Mouse (Mus musculus) intestine, postnatal 0 days (tissue): ENCODE results near the gene Gm44805. TPM values are rescaled to one million over a fixed set of nuclear protein-coding genes. Genes with fewer than 3 reads are reported as not detected.

Experiments
- ATAC-seq: fragments of 200-750 bp; cut with Nextera tagmentation; 2 replicates; pipeline ENCODE4 v1.8.0; 2017; ENCODE audit warnings: mild to moderate bottlenecking, moderate TSS enrichment, moderate library complexity
- H3K27ac ChIP-seq: fragments of 300-500 bp; sonication (generic); 2 replicates; pipeline ENCODE4 v1.5.1; 2014; ENCODE audit warnings: mild to moderate bottlenecking, low read depth, low read length, moderate library complexity
- H3K27me3 ChIP-seq: fragments of 300-500 bp; sonication (generic); replicated peaks from 2 replicates; pipeline ENCODE4 v1.6.1; 2014; ENCODE audit warnings: low read length, mixed read lengths; ENCODE audit not compliant: control insufficient read depth, insufficient read depth
- H3K36me3 ChIP-seq: fragments of 300-500 bp; sonication (generic); 2 replicates; pipeline ENCODE4 v1.6.1; 2014; ENCODE audit warnings: mild to moderate bottlenecking, moderate library complexity; ENCODE audit not compliant: control insufficient read depth, insufficient read depth
- H3K4me1 ChIP-seq: fragments of 300-500 bp; sonication (generic); replicated peaks from 2 replicates; pipeline ENCODE4 v1.6.1; 2014; ENCODE audit warnings: antibody characterized with exemption, low read length, mixed read lengths; ENCODE audit not compliant: control insufficient read depth, insufficient read depth
- H3K4me2 ChIP-seq: fragments of 300-500 bp; sonication (generic); replicated peaks from 2 replicates; pipeline ENCODE4 v1.6.1; 2014; ENCODE audit warnings: low read depth, mild to moderate bottlenecking, moderate library complexity
- H3K4me3 ChIP-seq: fragments of 300-500 bp; sonication (generic); 2 replicates; pipeline ENCODE4 v1.5.1; 2014; ENCODE audit warnings: low read depth, low read length
- H3K9ac ChIP-seq: fragments of 300-500 bp; sonication (generic); 2 replicates; pipeline ENCODE4 v1.6.1; 2014; ENCODE audit warnings: mild to moderate bottlenecking, low read depth, low read length
- H3K9me3 ChIP-seq: fragments of 300-500 bp; sonication (generic); 2 replicates; pipeline ENCODE4 v1.6.1; 2016; ENCODE audit warnings: mixed run types; ENCODE audit not compliant: control insufficient read depth
- CTCF ChIP-seq: sonication (generic); IDR thresholded peaks from 2 replicates; pipeline ENCODE4 v1.5.1; 2016; ENCODE audit warnings: low read depth, mild to moderate bottlenecking, control low read depth, antibody characterized with exemption, moderate library complexity
- WGBS: fragments of 180-500 bp; shearing (Covaris S2); extraction: QIAGEN DNeasy Blood & Tissue Kit; methylation state at CpG from one replicate; pipeline ENCODE4 v1.1.7; 2014; 5-methylcytosine and 5-hydroxymethylcytosine counted together
- polyA plus RNA-seq: library from polyadenylated mRNA; unstranded; fragments of >200 nt; fragmentation: Nextera tagmentation; extraction: Ambion mirVana; gene quantifications from 2 replicates; pipeline ENCODE4 v1.2.1, GENCODE M21; 2015

Gm44805 gene
- polyA plus RNA-seq, 1 experiment from 2014 or later, result 13.5 TPM

DNA sequence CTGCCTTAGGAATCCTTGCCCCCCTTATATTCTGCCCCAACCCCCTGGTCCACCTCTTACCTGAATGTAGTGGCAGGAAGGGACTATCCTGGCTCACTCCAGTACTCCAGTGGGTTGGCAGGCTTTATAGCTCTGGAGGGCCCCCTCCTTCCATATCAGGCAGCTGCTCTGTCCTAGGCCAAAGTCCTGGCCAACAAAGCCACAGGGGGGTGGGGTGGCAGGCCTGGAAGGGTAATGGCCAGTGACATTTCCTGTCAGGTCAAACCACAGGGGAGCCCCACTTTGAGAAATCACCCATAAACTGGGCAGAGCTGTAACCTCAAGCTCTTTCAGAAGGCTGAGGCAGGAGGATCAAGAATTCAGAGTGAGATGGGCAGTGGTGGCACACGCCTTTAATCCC is 4.6 kb downstream of the Gm44805 start:
- Histone ChIP-seq H3K4me1 (peaks cover 3% of the 10 kb centered on the region; the same call in 1 of the 2 replicates), H3K36me3 (no peaks in the 10 kb centered on the region), H3K4me2 (peak overlapping the region; percentile 47), H3K4me3 (peak overlapping the region; percentile 38), H3K27ac (peak overlapping the region; percentile 76), H3K9me3 (no peaks in the 10 kb centered on the region), H3K27me3 (no peaks in the 10 kb centered on the region), H3K9ac (peak overlapping the region; percentile 48)
- no peak for TF ChIP-seq CTCF
- 62% methylated on average over 1 of the region's 1 CpGs for WGBS
- ATAC-seq, result peak; percentile 73

DNA sequence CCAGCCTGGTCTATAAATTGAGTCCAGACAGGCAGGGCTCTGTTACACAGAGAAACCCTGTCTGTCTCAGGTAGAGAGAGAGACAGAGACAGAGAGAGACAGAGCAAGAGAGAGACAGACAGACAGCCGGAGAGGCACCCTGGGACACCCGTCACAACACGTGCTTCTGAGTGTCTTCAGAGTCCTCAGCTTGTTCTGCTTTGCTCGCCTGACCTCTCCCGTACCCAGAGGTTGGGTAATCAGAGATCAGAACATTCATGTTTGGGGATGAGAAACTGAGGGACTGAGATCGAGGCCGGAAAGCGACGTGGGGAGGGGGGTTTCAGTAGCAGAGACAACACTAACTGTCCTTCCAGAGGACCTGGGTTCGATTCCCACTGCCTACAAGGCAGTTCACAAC is 5.4 kb downstream of the Gm44805 start:
- 62% methylated on average over 10 of the region's 10 CpGs for WGBS
- Histone ChIP-seq H3K4me3 (peak overlapping the region; percentile 38), H3K4me1 (peaks cover 3% of the 10 kb centered on the region; the same call in 1 of the 2 replicates), H3K9ac (peak overlapping the region; percentile 48), H3K27ac (peak overlapping the region; percentile 76), H3K27me3 (no peaks in the 10 kb centered on the region), H3K9me3 (no peaks in the 10 kb centered on the region), H3K4me2 (peak overlapping the region; percentile 47), H3K36me3 (no peaks in the 10 kb centered on the region)
- no peak for TF ChIP-seq CTCF
- ATAC-seq, result no peak

DNA sequence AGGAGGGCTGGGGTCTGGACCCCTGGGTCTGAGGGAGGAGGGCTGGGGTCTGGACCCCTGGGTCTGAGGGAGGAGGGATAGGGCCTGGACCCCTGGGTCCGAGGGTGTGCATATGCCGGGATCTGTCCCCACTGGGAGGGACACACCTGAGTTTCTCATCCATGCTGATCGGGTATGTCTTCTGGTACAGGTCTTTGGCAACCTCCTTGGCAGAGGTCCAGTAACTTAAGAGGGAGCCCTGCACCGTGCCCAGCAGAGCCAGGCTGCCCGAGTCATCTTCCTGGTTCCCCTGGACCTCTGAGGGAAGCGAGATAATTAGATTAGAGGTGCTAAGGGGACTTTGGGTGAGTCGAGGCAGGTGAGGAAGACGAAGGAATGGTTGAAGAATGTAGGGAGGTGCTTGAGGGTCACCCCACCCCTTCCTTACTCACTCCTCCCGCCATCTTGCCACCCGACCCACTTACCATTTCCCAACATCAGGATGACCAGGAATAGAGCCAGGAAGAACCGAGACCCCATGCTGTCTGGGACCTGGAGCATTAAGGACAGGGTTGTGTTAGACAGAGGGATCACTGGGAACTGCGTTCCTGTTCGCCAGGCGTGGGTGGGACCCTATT is 8.0 kb downstream of the Gm44805 start:
- Histone ChIP-seq H3K4me1 (peaks cover 3% of the 10 kb centered on the region; the same call in 1 of the 2 replicates), H3K9ac (no peak overlapping the region), H3K9me3 (no peaks in the 10 kb centered on the region), H3K36me3 (no peaks in the 10 kb centered on the region), H3K4me3 (no peak overlapping the region), H3K4me2 (peak overlapping the region; percentile 41), H3K27ac (no peak overlapping the region), H3K27me3 (no peaks in the 10 kb centered on the region)
- ATAC-seq, result no peak
- TF ChIP-seq CTCF, result no peak
- 48% methylated on average over 14 of the region's 14 CpGs for WGBS

- Histone ChIP-seq H3K4me1 (no peaks in the 10 kb centered on the region), H3K9ac (no peak overlapping the region), H3K4me2 (no peak overlapping the region), H3K9me3 (no peaks in the 10 kb centered on the region), H3K27ac (no peak overlapping the region), H3K27me3 (no peaks in the 10 kb centered on the region), H3K4me3 (no peak overlapping the region), H3K36me3 (no peaks in the 10 kb centered on the region)
- 73% methylated on average over 10 of the region's 10 CpGs for WGBS
- TF ChIP-seq CTCF, result no peak
- ATAC-seq, result no peak
Observed at GRCm38 (mm10) chr7:19671511-19671910, 9.7 kb downstream of the Gm44805 start.

DNA sequence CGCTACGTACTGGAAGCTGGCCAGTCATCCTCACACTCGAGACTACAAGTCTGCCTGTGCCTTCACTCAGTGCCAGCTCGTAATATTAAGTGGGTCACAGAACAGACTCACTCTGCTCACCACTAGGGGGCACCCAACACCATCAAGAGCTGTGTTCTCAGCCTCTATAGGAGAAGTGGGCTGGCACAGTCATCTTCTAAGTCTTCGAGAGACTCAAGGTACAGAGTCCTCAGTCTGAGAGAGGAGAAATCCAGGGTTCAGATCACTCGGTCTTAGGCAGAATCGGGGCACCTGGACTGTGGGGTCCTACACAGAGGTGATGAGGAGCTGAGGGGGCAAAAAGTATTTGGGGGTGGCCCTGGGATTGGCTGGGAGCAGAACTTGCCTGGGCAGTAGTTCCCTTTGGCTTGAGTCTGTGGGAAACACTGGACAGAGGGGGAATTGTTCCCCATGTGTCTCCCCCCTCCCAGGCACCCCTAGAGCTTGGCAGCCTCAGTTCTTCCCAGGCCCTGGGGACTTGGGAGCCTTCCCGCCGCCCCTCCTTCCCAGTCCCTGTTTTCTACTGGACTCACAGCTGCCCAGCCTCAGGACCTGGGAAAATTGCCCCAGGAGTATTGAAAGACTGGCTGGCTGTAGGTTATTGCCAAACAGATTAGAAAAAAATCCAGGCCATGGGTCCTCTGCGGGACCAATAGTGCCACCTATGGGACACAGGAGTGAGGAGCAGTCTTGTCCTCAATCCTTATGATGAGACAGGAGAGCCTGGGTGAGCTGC is 12.1 kb downstream of the Gm44805 start:
- H3K4me3 ChIP-seq, result no peak overlapping the region
- WGBS, result 7% methylated on average over 10 of the region's 10 CpGs

GRCm38 (mm10) chr7:19667434-19667833 is 13.8 kb downstream of the Gm44805 start:
- no peak for ATAC-seq

More for the DNA sequence above, 12.1 kb downstream of the Gm44805 start:
- Histone ChIP-seq H3K27me3 (no peaks in the 10 kb centered on the region), H3K9ac (peak overlapping the region; percentile 47; the same call in 1 of the 2 replicates), H3K9me3 (no peaks in the 10 kb centered on the region), H3K4me2 (peak overlapping the region; percentile 55), H3K4me1 (peaks cover 6% of the 10 kb centered on the region; the same call in 1 of the 2 replicates), H3K27ac (peak overlapping the region; percentile 89), H3K36me3 (no peaks in the 10 kb centered on the region)
- peak; percentile 99 for TF ChIP-seq CTCF
- peak; percentile 71 for ATAC-seq

More at GRCm38 (mm10) chr7:19667434-19667833, 13.8 kb downstream of the Gm44805 start:
- no peak overlapping the region for H3K4me2 ChIP-seq
- no peaks in the 10 kb centered on the region for H3K27me3 ChIP-seq
- no peak overlapping the region for H3K4me3 ChIP-seq
- no peaks in the 10 kb centered on the region for H3K36me3 ChIP-seq
- no peak for TF ChIP-seq CTCF
- peaks cover 10% of the 10 kb centered on the region; the same call in 1 of the 2 replicates for H3K4me1 ChIP-seq
- H3K9ac ChIP-seq, result no peak overlapping the region
- 90% methylated on average over 2 of the region's 2 CpGs for WGBS
- H3K9me3 ChIP-seq, result no peaks in the 10 kb centered on the region
- H3K27ac ChIP-seq, result no peak overlapping the region
